Mouse (Mus musculus): ENCODE results near the gene Polg2.
"Not testable (repeated sequence)": the region's sequence is repeated elsewhere in the genome, so short reads cannot be mapped to it uniquely, and the experiment has no call there.

Gene Polg2

GRCm38 (mm10) chr11:106741826-106742225 lies 37.5 kb downstream of the Polg2 start:
- in situ Hi-C loops (cut with MboI; ENCODE audit: low pct_unique_long_range_greater_than_20kb in 1 of 2, low sequenced_read_pairs in 2 of 2, unreplicated experiment in 1 of 2): loop anchor here (5.0 kb wide), 1 partner anchor 95 kb away; no protein-coding TSS in a partner anchor

GRCm38 (mm10) chr11:106741232-106741631 lies 38.1 kb downstream of the Polg2 start:
- in situ Hi-C loops (cut with MboI; ENCODE audit: low pct_unique_long_range_greater_than_20kb in 1 of 2, low sequenced_read_pairs in 2 of 2, unreplicated experiment in 1 of 2): loop anchor here (5.0 kb wide), 1 partner anchor 94 kb away; no protein-coding TSS in a partner anchor

GRCm38 (mm10) chr11:106740724-106741123 lies 38.6 kb downstream of the Polg2 start:
- in situ Hi-C loops (cut with MboI; ENCODE audit: low pct_unique_long_range_greater_than_20kb in 1 of 2, low sequenced_read_pairs in 2 of 2, unreplicated experiment in 1 of 2): loop anchor here (5.0 kb wide), 1 partner anchor 93 kb away; no protein-coding TSS in a partner anchor

- in situ Hi-C loops (cut with MboI; ENCODE audit: low pct_unique_long_range_greater_than_20kb in 1 of 2, low sequenced_read_pairs in 2 of 2, unreplicated experiment in 1 of 2): no loop called here
Measured at GRCm38 (mm10) chr11:106739116-106739515, 40.2 kb downstream of the Polg2 start.

- in situ Hi-C loops (cut with MboI; ENCODE audit: low pct_unique_long_range_greater_than_20kb in 1 of 2, low sequenced_read_pairs in 2 of 2, unreplicated experiment in 1 of 2): no loop called here
Measured at GRCm38 (mm10) chr11:106737178-106737621, 42.1 kb downstream of the Polg2 start.

GRCm38 (mm10) chr11:106736614-106737013 lies 42.7 kb downstream of the Polg2 start:
- in situ Hi-C loops (cut with MboI; ENCODE audit: low pct_unique_long_range_greater_than_20kb in 1 of 2, low sequenced_read_pairs in 2 of 2, unreplicated experiment in 1 of 2): no loop called here

GRCm38 (mm10) chr11:106730714-106731113 lies 48.6 kb downstream of the Polg2 start:
- in situ Hi-C loops (cut with MboI; ENCODE audit: low pct_unique_long_range_greater_than_20kb in 1 of 2, low sequenced_read_pairs in 2 of 2, unreplicated experiment in 1 of 2): no loop called here

- in situ Hi-C loops (cut with MboI; ENCODE audit: low pct_unique_long_range_greater_than_20kb in 1 of 2, low sequenced_read_pairs in 2 of 2, unreplicated experiment in 1 of 2): no loop called here
Measured at GRCm38 (mm10) chr11:106729656-106730055, 49.7 kb downstream of the Polg2 start.

GRCm38 (mm10) chr11:106728402-106729366 lies 50.7 kb downstream of the Polg2 start:
- in situ Hi-C loops (cut with MboI; ENCODE audit: low pct_unique_long_range_greater_than_20kb in 1 of 2, low sequenced_read_pairs in 2 of 2, unreplicated experiment in 1 of 2): no loop called here

- in situ Hi-C loops (cut with MboI; ENCODE audit: low pct_unique_long_range_greater_than_20kb in 1 of 2, low sequenced_read_pairs in 2 of 2, unreplicated experiment in 1 of 2): no loop called here
Measured at GRCm38 (mm10) chr11:106727967-106728366, 51.4 kb downstream of the Polg2 start.

- in situ Hi-C loops (cut with MboI; ENCODE audit: low pct_unique_long_range_greater_than_20kb in 1 of 2, low sequenced_read_pairs in 2 of 2, unreplicated experiment in 1 of 2): not testable (repeated sequence)
Measured at GRCm38 (mm10) chr11:106724916-106725235, 54.5 kb downstream of the Polg2 start.

GRCm38 (mm10) chr11:106724176-106724915 lies 55.0 kb downstream of the Polg2 start:
- in situ Hi-C loops (cut with MboI; ENCODE audit: low pct_unique_long_range_greater_than_20kb in 1 of 2, low sequenced_read_pairs in 2 of 2, unreplicated experiment in 1 of 2): no loop called here

- in situ Hi-C loops (cut with MboI; ENCODE audit: low pct_unique_long_range_greater_than_20kb in 1 of 2, low sequenced_read_pairs in 2 of 2, unreplicated experiment in 1 of 2): no loop called here
Measured at GRCm38 (mm10) chr11:106723611-106724125, 55.7 kb downstream of the Polg2 start.

- in situ Hi-C loops (cut with MboI; ENCODE audit: low pct_unique_long_range_greater_than_20kb in 1 of 2, low sequenced_read_pairs in 2 of 2, unreplicated experiment in 1 of 2): no loop called here
Measured at GRCm38 (mm10) chr11:106722831-106723361, 56.4 kb downstream of the Polg2 start.

GRCm38 (mm10) chr11:106720379-106720778 lies 59.0 kb downstream of the Polg2 start:
- in situ Hi-C loops (cut with MboI; ENCODE audit: low pct_unique_long_range_greater_than_20kb in 1 of 2, low sequenced_read_pairs in 2 of 2, unreplicated experiment in 1 of 2): no loop called here
